Mouse (Mus musculus) C2C12 (cell line): ENCODE data around the gene Mettl22. TPM values are rescaled to one million over a fixed set of nuclear protein-coding genes. Genes with fewer than 3 reads are reported as not detected.

Experiments used
- H3K27me3 ChIP-seq: one replicate; pipeline ENCODE4 v1.6.1; 2011; ENCODE audit not compliant: control insufficient read depth, insufficient read depth, insufficient read length
- H3K36me3 ChIP-seq: one replicate; pipeline ENCODE4 v1.6.1; 2011; ENCODE audit not compliant: control insufficient read depth, insufficient read depth
- H3K4me3 ChIP-seq: one replicate; pipeline ENCODE4 v1.5.1; 2011; ENCODE audit warnings: mild to moderate bottlenecking, control low read depth; ENCODE audit not compliant: poor library complexity, insufficient read depth, severe bottlenecking
- H3K79me2 ChIP-seq: one replicate; pipeline ENCODE4 v1.6.1; 2011; ENCODE audit not compliant: control insufficient read depth, insufficient read depth
- H3K79me3 ChIP-seq: one replicate; pipeline ENCODE4 v1.6.1; 2011; ENCODE audit warnings: low read depth, control low read depth
- H3ac ChIP-seq: one replicate; pipeline ENCODE3; 2011; ENCODE audit warnings: low read depth; ENCODE audit not compliant: control insufficient read depth, insufficient read length
- CEBPB ChIP-seq: IDR thresholded peaks from one replicate; pipeline ENCODE4 v1.6.1; 2011; ENCODE audit warnings: low read depth, mild to moderate bottlenecking, control low read depth, moderate library complexity
- CTCF ChIP-seq: IDR thresholded peaks from one replicate; pipeline ENCODE4 v1.5.1; 2011; ENCODE audit not compliant: control insufficient read depth, insufficient read depth, insufficient read length
- FOSL1 ChIP-seq: IDR thresholded peaks from one replicate; pipeline ENCODE4 v1.8.0; 2011; ENCODE audit warnings: mild to moderate bottlenecking, low read length; ENCODE audit not compliant: poor library complexity, insufficient read depth, severe bottlenecking
- MAX ChIP-seq: IDR thresholded peaks from one replicate; pipeline ENCODE4 v1.6.1; 2011; ENCODE audit warnings: mild to moderate bottlenecking, control low read depth
- MYOD1 ChIP-seq: IDR thresholded peaks from one replicate; pipeline ENCODE4 v1.6.1; 2011; ENCODE audit warnings: low read depth; ENCODE audit not compliant: control insufficient read depth, insufficient read length
- MYOG ChIP-seq: IDR thresholded peaks from one replicate; pipeline ENCODE4 v1.6.1; 2011; ENCODE audit not compliant: control insufficient read depth, insufficient read length; ENCODE audit errors: extremely low read depth
- USF1 ChIP-seq: IDR thresholded peaks from one replicate; pipeline ENCODE4 v1.6.1; 2011; ENCODE audit warnings: low read depth, mild to moderate bottlenecking, control low read depth, moderate library complexity
- polyA plus RNA-seq: library from polyadenylated mRNA; unstranded; fragments of >200 nt; fragmentation: generic; extraction: Trizol; gene quantifications from one replicate; pipeline ENCODE4 v1.2.1, GENCODE M21; 2012; ENCODE audit warnings: missing spikeins

The Mettl22 gene
- polyA plus RNA-seq, 1 experiment = 8.4 TPM

DNA sequence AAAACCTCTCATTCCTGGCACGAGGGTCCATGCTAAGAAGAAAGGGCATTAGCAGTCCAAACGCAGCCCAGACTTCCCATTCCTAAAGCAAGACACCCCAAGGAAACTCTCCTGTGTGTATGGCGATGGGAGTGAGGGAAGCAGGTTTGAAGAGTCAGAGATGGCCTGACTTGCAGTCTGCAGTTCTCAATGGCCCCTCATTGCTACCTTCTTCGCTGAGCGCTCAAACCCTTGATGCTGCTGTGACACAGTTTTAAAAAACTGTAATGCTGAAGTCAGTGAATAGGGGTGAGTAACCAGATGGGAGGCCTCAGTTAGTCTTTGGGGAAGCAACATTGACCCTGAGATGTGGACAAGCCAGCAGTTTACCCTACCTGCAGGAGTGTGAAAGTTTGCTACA lies 44.9 kb upstream of the Mettl22 start:
- H3ac ChIP-seq = no peak overlapping the region
- no peak overlapping the region for H3K4me3 ChIP-seq
- TF ChIP-seq MYOD1 = no peak
- H3K79me2 ChIP-seq = no peaks in the 10 kb centered on the region
- H3K79me3 ChIP-seq = no peaks in the 10 kb centered on the region
- H3K36me3 ChIP-seq = no peaks in the 10 kb centered on the region
- H3K27me3 ChIP-seq = peaks cover 53% of the 10 kb centered on the region

DNA sequence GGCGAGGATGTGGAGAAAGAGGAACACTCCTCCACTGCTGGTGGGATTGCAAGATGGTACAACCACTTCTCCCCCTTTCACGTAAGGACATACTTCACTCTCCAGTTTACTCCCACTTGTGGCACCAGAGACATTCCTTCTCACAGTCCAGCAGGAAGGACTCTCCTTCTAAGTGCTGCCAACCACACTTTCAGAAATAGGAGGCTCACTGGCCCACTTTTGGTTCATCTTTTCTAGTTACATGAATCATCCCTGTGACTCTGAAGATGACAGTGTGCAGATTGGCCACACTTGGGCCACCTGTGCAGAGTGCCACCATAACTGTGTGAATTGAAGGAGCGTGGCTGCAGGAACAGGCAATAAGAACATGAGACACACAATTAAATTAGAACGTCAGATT lies 41.1 kb upstream of the Mettl22 start:
- H3ac ChIP-seq = no peak overlapping the region
- no peak overlapping the region for H3K4me3 ChIP-seq
- H3K79me2 ChIP-seq = no peaks in the 10 kb centered on the region
- no peaks in the 10 kb centered on the region for H3K36me3 ChIP-seq
- H3K79me3 ChIP-seq = no peaks in the 10 kb centered on the region
- TF ChIP-seq MYOD1 = no peak
- TF ChIP-seq CEBPB = no peak
- no peak for TF ChIP-seq USF1
- TF ChIP-seq MAX = no peak
- no peak for TF ChIP-seq CTCF
- TF ChIP-seq FOSL1 = no peak
- no peak for TF ChIP-seq MYOG
- peaks cover 22% of the 10 kb centered on the region for H3K27me3 ChIP-seq

DNA sequence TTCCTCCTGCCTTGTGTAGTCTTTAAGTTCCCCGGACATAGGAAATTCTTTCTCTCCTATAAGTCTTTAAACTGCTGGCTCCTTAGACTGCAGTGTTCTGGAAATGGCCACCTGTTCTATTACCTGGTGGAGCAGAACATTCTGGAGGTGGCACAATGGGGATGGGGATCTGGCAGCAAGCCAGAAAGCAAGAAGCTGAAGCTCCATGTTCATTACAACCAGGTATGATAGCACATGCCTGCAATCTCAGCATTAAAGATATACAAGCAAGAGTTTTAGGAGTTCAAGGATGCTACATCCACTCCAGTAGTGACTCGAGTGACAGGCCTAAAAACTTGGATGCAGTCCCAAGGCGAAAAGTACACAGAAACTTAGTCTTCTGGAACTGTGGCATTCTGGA lies 38.0 kb upstream of the Mettl22 start:
- H3ac ChIP-seq = no peak overlapping the region
- no peaks in the 10 kb centered on the region for H3K79me2 ChIP-seq
- H3K79me3 ChIP-seq = no peaks in the 10 kb centered on the region
- TF ChIP-seq CEBPB (no peak), FOSL1 (no peak), USF1 (no peak)
- H3K27me3 ChIP-seq = peaks cover under 1% of the 10 kb centered on the region
- H3K36me3 ChIP-seq = no peaks in the 10 kb centered on the region
- H3K4me3 ChIP-seq = no peak overlapping the region

DNA sequence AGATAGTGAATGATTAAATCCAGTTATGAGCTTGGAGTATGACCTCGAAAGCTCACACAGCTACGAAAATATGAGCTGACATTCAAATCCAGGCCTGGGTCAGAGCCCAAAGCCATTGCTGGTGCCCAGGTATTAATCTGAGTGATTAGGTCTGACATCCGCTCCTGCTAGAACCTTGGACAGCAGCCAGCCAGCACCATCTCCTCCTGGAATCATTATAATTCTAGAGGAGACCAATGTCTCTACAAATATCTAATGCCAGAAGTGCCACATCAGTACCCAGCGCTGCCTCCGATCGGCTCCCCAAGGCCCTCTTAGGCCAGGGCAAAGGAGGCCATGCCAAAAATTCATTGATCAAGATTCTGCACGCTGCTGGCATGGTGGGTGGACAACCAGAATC lies 25.7 kb upstream of the Mettl22 start:
- Histone ChIP-seq H3K79me3 (no peaks in the 10 kb centered on the region), H3K79me2 (no peaks in the 10 kb centered on the region), H3ac (no peak overlapping the region), H3K4me3 (no peak overlapping the region), H3K27me3 (peaks cover 31% of the 10 kb centered on the region), H3K36me3 (no peaks in the 10 kb centered on the region)
- TF ChIP-seq MYOG (no peak), FOSL1 (no peak), CTCF (no peak), MAX (no peak), CEBPB (no peak), USF1 (no peak), MYOD1 (no peak)

DNA sequence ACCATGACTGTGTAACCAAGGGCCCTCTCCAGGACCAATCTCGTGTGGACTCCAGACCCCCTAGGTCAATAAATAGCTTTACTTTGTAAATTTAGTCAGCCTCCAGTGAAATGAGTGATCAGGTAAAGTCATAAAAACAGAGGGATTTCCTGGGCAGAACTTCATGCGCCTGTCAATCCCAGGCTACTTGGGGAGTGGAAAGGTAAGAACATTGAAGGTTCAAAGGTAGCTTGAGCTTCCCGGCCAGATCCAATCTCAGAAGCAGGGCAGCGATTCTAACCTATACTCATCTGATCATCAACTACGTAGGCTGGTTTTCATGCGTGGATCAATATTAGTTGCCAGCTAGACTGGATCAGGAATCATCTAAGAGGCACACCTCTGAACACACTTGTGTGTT lies 24.3 kb upstream of the Mettl22 start:
- Histone ChIP-seq H3K79me2 (no peaks in the 10 kb centered on the region), H3K27me3 (peaks cover 39% of the 10 kb centered on the region)
- no peak for TF ChIP-seq USF1
- no peak for TF ChIP-seq CEBPB
- no peak for TF ChIP-seq MYOG
- no peak for TF ChIP-seq MAX
- no peak for TF ChIP-seq MYOD1
- TF ChIP-seq FOSL1 = no peak

DNA sequence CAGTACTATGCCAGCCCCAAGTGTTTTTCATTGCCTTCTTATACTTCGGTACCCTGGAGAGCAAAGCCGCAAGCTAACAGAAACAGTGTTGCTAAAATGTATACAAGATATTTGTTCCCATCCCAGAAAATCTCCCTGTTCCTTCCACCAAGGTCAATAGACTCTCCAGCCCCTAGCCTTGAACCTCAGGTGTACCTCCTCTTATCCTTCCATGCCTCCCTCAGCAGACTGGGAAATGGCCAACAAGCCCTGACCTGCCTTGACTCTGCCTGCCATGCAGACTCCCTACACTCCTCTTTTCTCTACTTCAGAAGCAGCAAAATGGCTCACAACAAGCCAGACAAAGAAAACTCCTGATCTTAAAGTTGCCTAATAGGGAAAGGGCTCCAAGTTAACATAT lies 17.3 kb upstream of the Mettl22 start:
- H3K79me3 ChIP-seq = no peaks in the 10 kb centered on the region
- peaks cover 61% of the 10 kb centered on the region for H3K27me3 ChIP-seq
- H3K36me3 ChIP-seq = no peaks in the 10 kb centered on the region
- H3K79me2 ChIP-seq = no peaks in the 10 kb centered on the region
- H3ac ChIP-seq = no peak overlapping the region
- TF ChIP-seq MYOG = no peak
- TF ChIP-seq FOSL1 = no peak
- TF ChIP-seq MAX = no peak
- TF ChIP-seq CEBPB = no peak
- TF ChIP-seq USF1 = no peak
- no peak for TF ChIP-seq MYOD1
- TF ChIP-seq CTCF = no peak
- H3K4me3 ChIP-seq = no peak overlapping the region

More for the DNA sequence above, 24.3 kb upstream of the Mettl22 start:
- no peaks in the 10 kb centered on the region for H3K36me3 ChIP-seq
- no peak overlapping the region for H3K4me3 ChIP-seq
- H3ac ChIP-seq = no peak overlapping the region
- no peaks in the 10 kb centered on the region for H3K79me3 ChIP-seq

DNA sequence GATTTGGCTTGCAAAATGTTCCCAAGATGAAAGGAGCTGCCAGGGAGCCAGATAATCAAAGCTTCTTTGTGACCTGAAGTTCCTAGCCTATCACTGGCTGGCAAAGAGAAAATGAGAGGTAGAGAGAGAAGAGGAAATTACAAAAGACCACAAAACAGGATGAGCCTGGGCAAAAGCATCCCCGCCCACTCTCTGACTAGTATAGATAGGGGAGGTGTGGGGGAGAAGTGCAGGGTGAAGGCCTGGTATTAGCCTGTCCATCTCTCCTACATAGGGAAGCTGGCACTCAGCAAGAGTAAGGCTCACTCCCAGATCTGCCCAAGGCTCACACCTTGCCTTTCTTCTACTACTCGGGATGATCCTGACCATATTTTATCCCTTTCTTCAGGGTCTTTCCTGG lies 15.4 kb upstream of the Mettl22 start:
- no peaks in the 10 kb centered on the region for H3K79me2 ChIP-seq
- TF ChIP-seq CTCF (no peak), MYOG (no peak), MAX (no peak), CEBPB (no peak), USF1 (no peak), FOSL1 (no peak), MYOD1 (no peak)

More for the DNA sequence above, 15.4 kb upstream of the Mettl22 start:
- Histone ChIP-seq H3K36me3 (no peaks in the 10 kb centered on the region), H3K27me3 (peaks cover 42% of the 10 kb centered on the region), H3ac (no peak overlapping the region), H3K4me3 (no peak overlapping the region), H3K79me3 (no peaks in the 10 kb centered on the region)
